Mouse (Mus musculus) cerebellum, adult 11-12 months (tissue): ENCODE results near the gene Srsf10.

Source experiments
- DNase-seq: peaks from one replicate; pipeline ENCODE4 v3.0.0; 2022

The Srsf10 gene

GRCm38 (mm10) chr4:135886184-135886583 lies 30.6 kb downstream of the Srsf10 start:
- DNase-seq: no peak

GRCm38 (mm10) chr4:135888448-135889057 lies 33.0 kb downstream of the Srsf10 start:
- DNase-seq: no peak

- DNase-seq: no peak
Measured at GRCm38 (mm10) chr4:135889146-135889883, 33.8 kb downstream of the Srsf10 start.

GRCm38 (mm10) chr4:135889884-135890283 lies 34.3 kb downstream of the Srsf10 start:
- peak; percentile 39 for DNase-seq

GRCm38 (mm10) chr4:135891539-135891938 lies 36.0 kb downstream of the Srsf10 start:
- DNase-seq: no peak

GRCm38 (mm10) chr4:135892884-135893283 lies 37.3 kb downstream of the Srsf10 start:
- no peak for DNase-seq

- DNase-seq: no peak
Measured at GRCm38 (mm10) chr4:135895071-135895571, 39.6 kb downstream of the Srsf10 start, which contains the start of gene Cnr2. Gene Cnr2, plus strand, starts transcription at chr4:135895394.

- no peak for DNase-seq
Measured at GRCm38 (mm10) chr4:135896157-135896556, 40.6 kb downstream of the Srsf10 start.

GRCm38 (mm10) chr4:135898380-135899049 lies 43.0 kb downstream of the Srsf10 start:
- no peak for DNase-seq

GRCm38 (mm10) chr4:135899050-135899448 lies 43.5 kb downstream of the Srsf10 start:
- no peak for DNase-seq

GRCm38 (mm10) chr4:135900008-135900407 lies 44.5 kb downstream of the Srsf10 start:
- DNase-seq: no peak

GRCm38 (mm10) chr4:135902606-135903242 lies 47.2 kb downstream of the Srsf10 start:
- DNase-seq: no peak

GRCm38 (mm10) chr4:135904810-135905209 lies 49.3 kb downstream of the Srsf10 start:
- DNase-seq: no peak

- DNase-seq: no peak
Measured at GRCm38 (mm10) chr4:135906633-135907032, 51.1 kb downstream of the Srsf10 start.

- no peak for DNase-seq
Measured at GRCm38 (mm10) chr4:135909326-135910066, 53.9 kb downstream of the Srsf10 start.

GRCm38 (mm10) chr4:135911531-135911930 lies 56.0 kb downstream of the Srsf10 start:
- no peak for DNase-seq

GRCm38 (mm10) chr4:135912164-135912563 lies 56.6 kb downstream of the Srsf10 start:
- no peak for DNase-seq

GRCm38 (mm10) chr4:135912835-135913234 lies 57.3 kb downstream of the Srsf10 start:
- DNase-seq: no peak

GRCm38 (mm10) chr4:135913433-135913832 lies 57.9 kb downstream of the Srsf10 start:
- no peak for DNase-seq

- no peak for DNase-seq
Measured at GRCm38 (mm10) chr4:135918635-135919279, 63.2 kb downstream of the Srsf10 start.

- no peak for DNase-seq
Measured at GRCm38 (mm10) chr4:135919280-135919639, 63.7 kb downstream of the Srsf10 start.
